Mouse (Mus musculus): ENCODE measurements around the gene Myo1g.
A peak's percentile ranks its signal among the peaks of the same experiment; 100 is the strongest.

Gene Myo1g

DNA sequence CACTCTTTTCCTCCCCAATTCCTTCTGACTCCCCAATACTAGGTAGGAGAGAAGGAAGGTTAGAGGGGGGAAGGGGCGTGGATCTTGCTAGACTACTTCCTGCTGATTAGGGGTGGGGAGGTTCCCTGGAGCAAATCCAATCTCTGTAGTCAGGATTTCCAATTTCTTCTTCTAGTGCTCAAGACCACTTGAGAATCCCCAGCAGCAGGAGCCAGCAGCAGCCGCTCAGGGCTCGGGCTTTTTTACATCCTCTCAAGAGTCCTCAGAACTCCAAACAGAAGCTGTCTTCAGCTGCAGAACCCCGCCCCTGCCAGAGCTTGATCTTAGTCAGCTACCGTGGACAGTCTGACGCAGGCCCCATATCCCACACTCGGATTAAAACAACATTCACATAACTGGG lies 33.3 kb downstream of the Myo1g start:
- DNase-seq = no peak

DNA sequence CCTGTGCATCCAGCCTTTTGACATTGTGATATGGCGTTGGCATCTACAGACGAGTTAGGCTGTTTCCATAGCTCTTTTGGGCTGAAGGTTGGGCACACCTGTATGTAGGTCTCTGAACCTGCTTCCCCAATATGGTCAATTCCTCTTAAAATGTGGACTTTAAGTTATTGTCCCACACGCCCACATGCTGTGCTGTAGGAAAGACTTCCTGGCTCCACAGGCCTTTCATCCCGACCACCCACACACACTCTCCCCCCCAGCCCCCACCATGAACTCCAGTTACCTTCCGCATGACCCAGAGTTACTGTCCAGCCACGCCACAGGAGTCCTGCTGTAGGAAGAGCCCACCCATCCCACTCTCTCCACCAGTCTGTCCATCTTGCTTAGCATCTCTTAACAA lies 33.8 kb downstream of the Myo1g start:
- DNase-seq = no peak

DNA sequence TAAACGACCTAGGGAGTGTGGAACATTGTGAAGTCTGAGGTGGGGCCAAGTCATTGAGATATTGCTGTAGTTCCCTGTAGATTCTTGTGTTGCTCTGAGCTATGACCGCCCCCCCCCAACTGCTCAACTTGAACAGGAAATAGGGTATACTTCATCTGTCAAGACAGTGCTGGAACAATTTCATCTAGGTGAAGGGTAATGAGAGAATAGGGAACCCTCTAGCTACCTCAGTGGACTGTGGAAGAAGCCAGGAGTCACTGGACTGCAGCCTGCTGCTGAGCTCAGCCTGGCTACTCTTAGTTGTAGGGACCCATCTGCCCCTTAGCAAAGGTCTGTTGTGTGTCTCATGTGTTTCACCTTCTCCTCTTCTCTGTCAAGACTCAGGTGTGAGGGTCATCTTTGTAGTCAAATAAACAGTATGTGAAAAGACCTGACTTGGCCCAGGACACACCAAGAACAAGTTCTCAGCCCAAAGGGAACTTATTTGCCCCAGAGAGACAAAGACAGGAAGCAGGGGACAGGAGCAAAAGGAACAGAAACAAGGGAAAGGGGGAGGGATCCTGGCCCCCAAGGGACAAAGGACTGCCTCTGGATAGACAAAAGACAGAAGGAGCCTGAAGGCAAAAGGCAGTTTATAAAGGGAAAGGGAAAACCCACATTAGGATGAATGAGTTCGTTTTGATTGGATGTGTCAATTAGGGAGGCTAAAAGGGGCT lies 36.4 kb downstream of the Myo1g start:
- no peak for DNase-seq

DNA sequence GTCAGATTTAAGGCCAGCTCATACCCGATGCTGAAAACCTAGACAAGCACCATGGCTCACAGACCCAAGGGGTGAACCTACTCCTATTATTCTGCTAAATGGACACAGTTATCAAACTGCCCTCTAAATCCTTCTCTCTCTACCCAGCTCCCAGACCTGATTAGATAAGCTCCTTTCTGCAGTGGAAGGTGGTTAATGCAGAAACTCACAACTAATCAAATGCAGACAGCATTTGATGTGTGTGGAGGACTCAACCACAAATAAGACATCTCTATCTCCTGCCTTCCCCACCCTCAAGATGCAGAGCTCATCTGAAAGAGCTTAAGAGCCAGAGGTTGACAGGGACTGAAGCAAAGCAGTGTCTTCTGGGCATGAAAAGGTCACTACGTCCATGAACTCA lies 37.7 kb downstream of the Myo1g start:
- DNase-seq = no peak

DNA sequence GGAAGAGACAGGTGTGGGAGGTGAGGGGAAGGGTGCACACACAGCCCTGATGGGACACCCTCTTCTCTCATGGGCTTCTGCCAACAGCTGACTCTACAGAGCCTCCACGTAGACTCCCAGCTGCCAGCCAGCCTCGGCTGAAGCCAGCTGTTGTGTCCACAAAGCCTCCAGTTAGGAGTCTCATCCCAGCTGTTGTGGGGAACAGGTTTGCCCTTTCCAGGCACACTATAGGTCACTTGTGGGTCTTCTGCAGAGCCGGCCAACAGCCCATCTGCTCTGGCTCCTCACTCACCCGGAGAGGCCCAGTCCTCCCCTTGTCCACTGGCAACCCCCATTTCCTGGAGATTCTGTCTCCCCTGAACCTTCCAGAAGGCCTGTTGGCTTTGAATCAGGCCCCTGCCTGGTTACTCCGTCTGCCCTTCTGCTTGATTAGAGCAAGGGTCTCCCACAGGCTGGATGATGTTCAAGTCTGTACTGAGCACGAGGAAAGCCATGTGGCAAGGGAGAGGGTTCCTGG lies 39.0 kb downstream of the Myo1g start:
- no peak for DNase-seq

DNA sequence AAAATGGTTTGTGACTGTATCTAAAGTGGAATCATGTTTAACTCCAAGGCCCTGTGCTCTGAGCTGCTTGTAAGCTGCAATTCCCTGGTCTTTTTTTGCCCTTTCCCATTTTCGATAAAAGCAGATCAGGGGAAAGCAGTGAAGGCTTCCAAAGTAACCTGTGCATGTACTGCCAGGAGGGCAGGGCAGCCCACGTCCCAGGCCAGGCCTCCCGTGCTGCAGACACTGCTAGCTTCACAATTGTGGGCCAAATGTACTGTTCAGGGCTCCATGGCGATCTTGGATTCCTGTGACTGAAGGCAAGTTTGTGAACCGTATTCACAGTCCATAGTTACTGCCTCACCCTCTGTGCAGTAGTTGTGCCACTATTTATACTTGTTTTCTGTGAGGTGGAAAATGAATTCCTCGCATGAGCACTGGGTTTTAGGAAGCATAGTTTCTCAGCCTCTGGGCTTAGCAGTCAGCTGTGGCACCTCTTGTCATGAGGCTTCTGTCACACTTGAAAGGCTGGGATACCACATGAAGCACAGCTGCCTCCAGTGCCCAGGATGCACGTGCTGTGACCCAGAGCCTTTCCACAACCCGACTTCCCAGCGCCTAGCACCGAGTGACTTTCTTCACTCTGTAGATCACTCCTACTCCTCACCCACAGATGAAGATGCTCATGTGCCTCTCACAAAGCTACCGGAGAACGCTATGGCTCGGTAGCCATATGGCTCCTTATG lies 39.9 kb downstream of the Myo1g start:
- DNase-seq = no peak

DNA sequence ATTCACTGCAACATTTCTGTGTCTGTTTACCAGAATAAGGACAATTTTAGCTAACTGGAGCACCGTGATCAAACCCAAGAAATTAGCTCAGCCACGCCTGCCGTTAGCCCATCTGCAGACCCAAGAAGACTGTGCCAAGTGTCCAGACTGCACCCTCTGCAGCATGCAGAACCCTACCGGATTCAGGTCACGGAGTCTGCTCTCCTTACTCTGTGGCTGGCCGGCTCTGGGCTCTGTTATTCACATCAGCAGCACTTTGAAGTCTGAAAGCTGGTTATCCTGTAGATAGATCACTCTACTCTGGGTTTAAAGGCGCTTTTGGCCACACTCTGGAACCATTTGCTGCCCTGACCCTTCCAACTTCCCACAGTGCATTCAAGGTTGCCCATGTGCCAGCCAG lies 40.6 kb downstream of the Myo1g start:
- DNase-seq = no peak

DNA sequence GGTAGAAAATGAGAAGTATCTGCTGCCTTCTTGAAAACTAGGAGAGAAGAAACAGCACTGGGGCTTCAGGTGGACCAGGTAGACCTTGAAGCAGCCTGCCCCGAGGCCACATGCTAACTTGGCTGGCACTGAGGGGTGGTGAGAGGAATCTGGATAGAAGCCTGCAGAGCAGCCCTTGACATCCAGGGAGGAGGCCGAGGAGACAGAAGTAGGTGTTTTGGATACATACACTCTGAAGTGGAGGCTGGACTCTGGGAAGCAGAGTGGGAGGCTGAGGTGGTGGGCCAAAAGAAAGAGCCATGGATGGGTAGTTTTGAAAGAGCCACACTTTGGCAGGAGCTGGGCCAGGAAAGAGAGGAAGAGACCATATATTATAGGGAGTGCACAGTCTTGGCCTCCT lies 41.5 kb downstream of the Myo1g start:
- DNase-seq = no peak

DNA sequence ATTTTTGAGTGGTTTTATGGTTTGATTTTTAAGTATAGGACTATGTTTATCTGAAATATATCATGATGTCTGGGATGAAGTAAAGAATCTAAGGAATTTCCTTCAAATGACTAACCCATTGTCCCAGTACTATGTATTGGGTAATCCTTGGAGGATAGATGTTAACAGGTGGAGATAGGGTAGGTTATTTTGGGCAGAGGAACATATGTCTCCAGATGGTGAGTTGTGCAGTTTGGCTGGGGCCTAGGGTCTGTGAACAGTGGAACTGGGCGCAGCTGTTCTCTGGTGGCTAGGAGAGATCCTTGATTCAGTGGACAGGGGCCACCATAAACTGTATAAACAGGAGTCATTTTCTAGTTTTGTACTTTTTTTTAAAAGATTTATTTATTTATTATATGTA lies 43.4 kb downstream of the Myo1g start:
- DNase-seq = no peak

DNA sequence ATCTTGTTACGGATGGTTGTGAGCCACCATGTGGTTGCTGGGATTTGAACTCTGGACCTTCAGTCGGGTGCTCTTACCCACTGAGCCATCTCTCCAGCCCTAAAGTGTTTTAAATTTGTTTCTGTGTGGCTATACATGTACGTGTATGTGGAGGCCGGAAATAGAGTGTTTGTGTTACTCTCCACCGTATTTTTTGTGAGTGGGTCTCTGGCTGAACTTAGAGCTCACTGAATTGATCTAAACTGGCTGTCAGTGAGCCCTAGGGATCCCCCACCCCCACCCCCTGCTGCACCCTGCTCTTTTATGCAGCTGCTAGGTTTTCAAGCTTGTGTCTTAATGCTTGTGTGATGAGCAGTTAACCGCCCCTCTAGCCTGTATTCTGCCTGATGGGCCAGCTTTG lies 43.9 kb downstream of the Myo1g start:
- no peak for DNase-seq

DNA sequence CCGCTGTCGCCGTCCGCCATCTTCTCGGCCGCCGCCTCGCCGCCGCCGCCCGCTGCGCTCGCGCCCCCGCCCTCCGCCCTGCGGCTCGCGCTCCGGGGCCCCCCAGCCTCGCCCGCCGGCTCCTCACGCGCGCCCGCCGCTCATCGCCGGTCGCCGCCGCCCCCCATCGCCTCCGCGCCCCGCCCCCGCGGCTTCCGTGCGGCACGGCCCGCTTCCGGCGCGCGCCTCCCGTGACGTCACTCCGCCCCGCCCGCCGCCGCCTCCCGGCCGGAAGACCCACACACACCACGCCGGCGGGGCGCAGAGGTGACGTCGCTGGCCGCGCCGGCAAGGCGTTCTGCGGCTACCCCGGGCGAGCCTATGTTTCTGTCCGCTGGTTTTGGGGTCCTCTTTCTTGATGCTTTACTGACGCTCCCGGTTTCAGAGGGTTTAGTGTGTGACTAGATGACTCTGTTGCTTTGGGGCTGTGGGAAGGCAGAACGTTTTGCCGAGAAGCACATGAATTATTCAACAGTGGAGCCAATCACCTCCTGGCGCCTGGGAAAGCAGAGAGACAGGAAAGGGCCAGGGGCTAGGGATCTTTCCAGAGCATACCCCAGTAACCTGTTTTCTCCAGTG lies 44.8 kb downstream of the Myo1g start, which contains the start of gene Purb:
Purb (minus strand) TSS at position 51 of the 618 bp plus-strand sequence.
- DNase-seq = peak; percentile 94

DNA sequence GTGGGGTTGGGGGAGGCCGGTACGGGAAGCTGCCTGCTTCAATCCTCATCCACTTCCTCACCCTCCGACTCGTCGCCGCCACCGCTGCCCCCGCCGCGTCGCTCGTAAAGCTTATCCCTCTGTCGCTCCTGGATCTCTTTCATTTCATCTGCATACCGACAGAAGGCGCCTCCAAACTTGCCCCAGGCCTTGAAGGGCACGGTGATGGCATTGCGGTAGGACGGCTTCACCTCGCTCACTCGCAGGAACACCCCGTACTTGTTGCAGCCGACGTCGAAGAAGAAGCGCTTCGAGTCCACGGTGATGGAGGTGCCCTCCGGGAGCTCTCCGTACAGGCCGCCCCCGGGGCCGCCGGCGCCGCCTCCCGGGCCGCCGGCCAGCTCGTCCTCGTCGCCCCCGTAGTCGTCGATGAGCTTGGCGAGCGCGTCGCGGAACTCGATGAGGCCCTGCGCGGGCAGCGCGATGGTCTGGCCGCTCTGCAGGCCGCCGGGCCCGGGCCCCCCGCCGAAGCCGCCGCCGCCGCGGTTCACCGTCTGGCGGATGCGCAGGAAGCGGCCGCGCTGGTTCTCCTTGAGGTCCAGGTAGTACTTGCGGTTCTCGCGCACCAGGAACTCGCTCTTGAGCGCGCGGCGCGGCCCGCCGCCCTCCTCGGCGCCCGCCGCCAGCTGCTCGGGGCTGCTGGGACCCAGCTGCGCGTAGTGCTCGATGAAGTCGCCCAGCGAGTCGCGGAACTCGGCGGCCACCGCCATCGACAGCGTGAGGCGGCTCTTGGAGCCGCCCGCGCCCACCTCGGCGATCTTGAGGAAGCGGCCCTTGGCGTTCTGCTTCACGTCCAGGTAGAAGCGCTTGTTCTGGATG lies 45.7 kb downstream of the Myo1g start:
- peak; percentile 64 for DNase-seq

DNA sequence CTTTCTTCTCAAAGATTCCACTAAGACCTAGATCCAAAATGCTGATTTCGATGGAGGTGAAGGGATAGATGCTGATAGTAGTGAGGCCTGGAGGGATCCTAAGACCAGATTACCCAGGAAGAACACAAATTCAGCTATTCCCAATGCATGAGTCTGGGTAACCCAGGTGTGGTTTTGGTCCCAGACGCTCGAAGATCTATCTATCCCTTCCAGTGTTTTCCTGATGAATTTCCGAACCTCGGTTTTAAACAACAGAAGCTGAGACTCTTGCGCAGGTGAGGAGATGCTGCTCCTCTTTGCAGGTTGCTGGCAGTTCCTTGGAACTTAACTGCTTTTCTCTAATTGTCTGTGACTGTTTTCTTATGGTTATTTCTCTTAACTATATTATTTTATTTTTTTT lies 46.4 kb downstream of the Myo1g start:
- no peak for DNase-seq

DNA sequence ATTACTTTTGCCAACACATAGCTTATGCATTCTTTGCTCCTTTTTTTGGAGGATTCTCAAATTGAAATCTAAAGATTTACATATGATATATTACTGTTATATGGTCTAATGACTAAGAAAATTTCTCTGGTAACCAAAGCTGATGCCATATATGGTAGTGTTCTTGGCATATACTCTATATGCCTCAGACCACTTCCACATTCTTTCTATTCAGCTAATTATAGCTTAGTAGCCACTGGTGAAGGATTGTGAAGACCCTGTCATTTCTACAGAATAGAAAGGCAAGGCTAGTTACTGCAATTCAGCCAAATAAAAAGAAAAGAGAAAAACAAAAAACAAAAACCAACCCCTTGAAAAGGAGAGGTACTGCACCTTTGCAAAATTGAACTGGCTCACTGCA lies 48.7 kb downstream of the Myo1g start:
- DNase-seq = no peak

DNA sequence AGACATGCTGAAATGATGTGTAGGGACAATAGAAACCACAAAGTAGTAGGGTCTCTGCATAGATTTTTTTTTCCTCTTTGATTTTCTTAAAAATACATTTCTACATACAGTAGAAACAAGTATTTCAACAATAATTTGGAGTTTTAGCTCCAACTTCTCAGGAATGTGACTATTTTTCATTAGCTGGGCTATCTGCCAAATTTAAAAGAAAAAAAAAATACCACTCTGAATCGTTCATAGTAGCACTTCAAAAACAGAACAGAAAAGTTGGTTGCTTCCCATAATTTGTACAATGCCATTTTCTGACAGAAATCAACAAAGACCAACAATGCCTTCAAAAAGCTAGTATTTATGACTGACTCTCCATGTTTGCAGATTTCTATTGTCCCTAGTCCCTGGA lies 49.3 kb downstream of the Myo1g start:
- no peak for DNase-seq

DNA sequence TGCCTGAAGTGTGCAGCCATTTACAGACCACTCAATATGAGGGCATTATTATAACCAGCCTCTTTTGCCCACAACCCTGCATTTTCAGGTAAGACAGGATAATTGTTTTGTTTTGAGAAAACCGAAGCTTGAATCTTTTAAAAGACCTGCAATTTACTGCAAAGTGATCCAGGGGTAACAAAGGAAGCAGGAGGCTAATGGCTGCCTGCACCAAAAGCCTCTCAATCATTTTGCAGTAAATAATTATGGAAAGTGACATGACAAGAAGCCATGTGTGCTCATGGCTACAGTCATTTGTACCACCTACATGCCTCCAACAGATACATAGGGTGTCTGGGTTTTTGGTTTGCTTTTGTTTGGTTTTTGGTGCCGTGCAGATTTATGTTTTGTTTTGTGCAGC lies 49.7 kb downstream of the Myo1g start:
- DNase-seq = no peak

DNA sequence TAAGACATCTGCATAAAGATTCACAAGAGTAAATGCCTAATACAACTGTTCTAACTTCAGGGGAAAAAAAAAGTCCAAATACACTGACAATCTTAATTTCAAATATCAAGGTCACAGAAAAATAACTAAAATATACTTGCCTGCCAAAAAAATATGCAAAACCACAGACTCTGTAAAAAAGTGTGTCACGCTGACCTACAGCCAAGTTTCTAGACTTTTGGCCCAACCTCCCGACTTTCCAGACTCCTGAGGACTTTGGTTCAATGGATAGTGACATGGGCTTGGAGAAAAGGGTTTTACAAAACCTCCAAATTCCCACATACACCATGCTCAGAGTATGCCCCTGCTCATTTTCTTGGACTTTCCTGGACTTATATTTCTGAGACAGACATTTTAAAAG lies 52.2 kb downstream of the Myo1g start:
- DNase-seq = no peak

DNA sequence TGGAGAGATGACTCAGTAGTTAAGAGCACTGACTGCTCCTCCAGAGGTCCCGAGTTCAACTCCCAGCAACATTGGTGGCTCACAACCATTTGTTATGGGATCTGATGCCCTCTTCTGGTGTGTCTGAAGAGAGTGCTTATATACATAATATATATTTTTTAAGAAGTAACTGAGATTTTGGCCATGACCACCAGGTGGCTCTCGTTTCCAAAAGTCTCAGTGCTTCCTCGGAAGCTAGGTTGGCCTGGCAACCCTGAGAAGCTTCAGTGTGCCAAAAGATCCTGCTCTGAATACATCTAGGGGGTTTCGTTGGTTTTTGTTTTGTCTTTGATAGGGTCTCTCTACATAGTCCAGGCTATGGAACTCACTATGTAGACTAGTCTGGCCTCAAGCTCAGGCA lies 55.6 kb downstream of the Myo1g start:
- DNase-seq = peak; percentile 71

DNA sequence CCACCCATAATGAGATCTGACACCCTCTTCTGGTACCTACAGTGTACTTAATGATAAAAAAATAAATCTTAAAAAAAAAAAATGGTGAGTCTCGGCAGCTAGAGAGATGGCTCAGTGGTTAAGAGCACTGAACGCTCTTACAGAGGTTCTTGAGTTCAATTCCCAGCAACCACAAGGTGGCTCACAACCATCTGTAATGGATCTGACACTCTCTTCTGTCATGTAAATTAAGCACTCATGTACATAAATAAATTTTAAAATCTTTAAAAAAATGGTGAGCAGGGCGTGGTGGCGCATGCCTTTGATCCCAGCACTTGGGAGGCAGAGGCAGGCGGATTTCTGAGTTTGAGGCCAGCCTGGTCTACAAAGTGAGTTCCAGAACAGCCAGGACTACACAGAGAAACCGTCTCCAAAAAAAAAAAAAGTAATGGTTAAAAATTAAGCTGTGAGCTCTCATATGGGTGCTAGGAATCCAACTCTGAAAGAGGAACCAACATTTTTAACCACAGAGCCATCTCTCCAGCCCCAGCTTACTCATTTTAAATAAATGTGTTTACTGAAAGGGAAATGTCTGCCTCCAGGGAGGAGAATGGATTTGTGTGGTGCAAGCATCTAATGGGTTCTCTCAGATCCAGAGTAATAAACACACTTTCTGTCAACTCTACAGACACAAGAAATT lies 57.5 kb downstream of the Myo1g start:
- DNase-seq = no peak

Measured in liver (tissue).